8 mouse cellular contexts compared by ENCODE assay signal in the genomic region with DNA sequence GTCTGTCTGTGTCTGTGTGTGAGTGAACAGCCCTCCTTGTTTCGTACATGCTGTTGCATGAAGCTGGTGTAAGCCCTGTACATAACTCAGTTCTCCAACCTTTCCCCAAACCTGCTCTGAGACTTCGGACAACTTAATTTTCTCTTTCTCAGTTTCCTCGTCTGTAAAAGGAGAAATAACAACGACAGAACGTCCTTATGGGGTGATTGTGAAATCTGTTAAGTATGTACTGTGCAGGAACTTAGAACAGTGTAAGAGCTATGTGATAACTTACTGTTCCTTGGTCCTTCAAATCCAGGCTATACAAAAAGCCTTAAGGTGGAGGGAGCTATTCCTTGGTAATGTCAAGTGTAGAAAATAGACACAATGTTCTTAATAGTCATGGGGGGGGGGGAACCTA. TPM values are rescaled to one million over a fixed set of nuclear protein-coding genes. Genes with fewer than 3 reads are reported as not detected.
A peak's percentile ranks its signal among the peaks of the same experiment; 100 is the strongest.
DNase-seq lines count a peak whose midpoint lies in the region; ATAC-seq and TF ChIP-seq lines count a peak whose summit lies in the region.

No protein-coding gene starts in this region.

- H3K9ac ChIP-seq in ES-Bruce4 (ENCODE audit: low read depth, poor library complexity, severe bottlenecking), result peak overlapping the region; percentile 93
- peak overlapping the region; percentile 99 for H3K9ac ChIP-seq in hindbrain, embryonic 13.5 days

- peak overlapping the region; percentile 87 for H3K4me2 ChIP-seq in hindbrain, embryonic 13.5 days

- peaks cover 2% of the 10 kb centered on the region for H3K36me3 ChIP-seq in ES-Bruce4 (ENCODE audit: control insufficient read depth, insufficient read depth, low read length, poor library complexity, severe bottlenecking)
- H3K36me3 ChIP-seq in hindbrain, embryonic 13.5 days, result peaks cover 10% of the 10 kb centered on the region

- no peak overlapping the region; the same call in 1 of the 2 replicates for H3K27ac ChIP-seq in gastrocnemius, adult 2 months
- no peak overlapping the region for H3K27ac ChIP-seq in ES-Bruce4 (ENCODE audit: insufficient read depth, low read length)
- no peak overlapping the region for H3K27ac ChIP-seq in hindbrain, embryonic 13.5 days

- no peak for TF ChIP-seq EP300 in ES-Bruce4 (IDR thresholded peaks at IDR 0.05; ENCODE audit: insufficient read depth, low read depth, low read length)

- peak overlapping the region; percentile 97 for H3K4me3 ChIP-seq in gastrocnemius, adult 2 months
- peak overlapping the region; percentile 93 for H3K4me3 ChIP-seq in ES-Bruce4 (ENCODE audit: low read depth, low read length)
- peak overlapping the region; percentile 79 for H3K4me3 ChIP-seq in hindbrain, embryonic 13.5 days

- no peaks in the 10 kb centered on the region for H3K9me3 ChIP-seq in ES-Bruce4 (replicated peaks; ENCODE audit: control insufficient read depth, insufficient read depth, low read length, poor library complexity, severe bottlenecking)
- no peaks in the 10 kb centered on the region for H3K9me3 ChIP-seq in hindbrain, embryonic 13.5 days

- no peak for TF ChIP-seq CTCF in gastrocnemius, adult 2 months (IDR thresholded peaks at IDR 0.05)
- TF ChIP-seq CTCF in ES-Bruce4 (IDR thresholded peaks at IDR 0.05; ENCODE audit: low read depth, low read length), result no peak

- no peak for DNase-seq in gastrocnemius, adult 2 months
- DNase-seq in gastrocnemius, adult 8-10 months (ENCODE audit: low spot score in 2 of 2), result no peak
- no peak for DNase-seq in cerebellum, adult 9-10 months
- no peak for DNase-seq in embryo, embryonic 10 days (ENCODE audit: low spot score)
- no peak for DNase-seq in gastrocnemius, postnatal 14 days

- intact Hi-C loops in gastrocnemius, adult 2 months (cut with DNase I), result loop anchor here (5.0 kb wide), 1 partner anchor 220 kb away; the partner anchor contains the start of genes Entpd1 and Tctn3
- intact Hi-C loops in gastrocnemius, postnatal 14 days (cut with DNase I; ENCODE audit: low total_unique reads), result no loop called here

- no peaks in the 10 kb centered on the region for H3K27me3 ChIP-seq in ES-Bruce4 (ENCODE audit: control insufficient read depth, insufficient read depth, low read length, poor library complexity, severe bottlenecking)
- no peaks in the 10 kb centered on the region for H3K27me3 ChIP-seq in hindbrain, embryonic 13.5 days

- no peak for TF ChIP-seq POLR2A in ES-Bruce4 (IDR thresholded peaks at IDR 0.05; ENCODE audit: insufficient read depth, low read length)

- peaks cover 2% of the 10 kb centered on the region for H3K4me1 ChIP-seq in ES-Bruce4 (ENCODE audit: control insufficient read depth, insufficient read depth, low read length)
- peaks cover 43% of the 10 kb centered on the region for H3K4me1 ChIP-seq in hindbrain, embryonic 13.5 days (replicated peaks)

- ATAC-seq in hindbrain, embryonic 13.5 days (ENCODE audit: low FRiP score), result no peak
- ATAC-seq in megakaryocyte, adult 5-6 weeks (ENCODE audit: poor library complexity, severe bottlenecking), result peak; percentile 43

- 34% methylated on average over 5 of the region's 5 CpGs for WGBS in hindbrain, embryonic 13.5 days

RNA-seq across cellular contexts. Expression of gene Ccnj, which starts 1.3 kb away (rescaled TPM):
- 1 to 10 TPM; 2.9 to 3.8 TPM for total RNA-seq in gastrocnemius, adult 2 months (2021)
- total RNA-seq in gastrocnemius, adult 8-10 months (2022), result 1 to 10 TPM; 2.0 to 3.3 (median 2.8) TPM
- polyA plus RNA-seq in ES-Bruce4 (2011; ENCODE audit: insufficient read depth, insufficient read length, low read depth, missing spikeins), result 7.4 and 9.4 TPM in 2 replicates
- 22.9 and 23.4 TPM in 2 replicates for polyA plus RNA-seq in hindbrain, embryonic 13.5 days (2015; fragmentation: Nextera tagmentation; extraction: Ambion mirVana)
- 1.7 and 3.6 TPM in 2 replicates for total RNA-seq in megakaryocyte, adult 5-6 weeks (2015)
- 3.8 and 7.4 TPM in 2 replicates for total RNA-seq in megakaryocyte, adult 5-6 weeks (2017)
- 1 to 10 TPM; 3.1 to 3.4 TPM for total RNA-seq in gastrocnemius, postnatal 14 days (2021)
